Mouse (Mus musculus): ENCODE measurements around the gene E030018B13Rik. TPM values are rescaled to one million over a fixed set of nuclear protein-coding genes. Genes with fewer than 3 reads are reported as not detected.

Gene E030018B13Rik
- polyA plus RNA-seq, 2 experiments = not detected

GRCm38 (mm10) chr7:63876640-63877039 is 40.0 kb upstream of the E030018B13Rik start:
- no peaks in the 10 kb centered on the region for H3K36me3 ChIP-seq (replicated peaks; ENCODE audit: control insufficient read depth, insufficient read depth, low read depth)
- ATAC-seq (ENCODE audit: insufficient read depth) = no peak
- H3K4me3 ChIP-seq (ENCODE audit: insufficient read depth in 1 of 2, low read depth in 2 of 2, low read length in 2 of 2) = no peak overlapping the region
- H3K9me3 ChIP-seq (ENCODE audit: control insufficient read depth, low read length) = no peaks in the 10 kb centered on the region
- peaks cover 0 to 3% of the 10 kb centered on the region in 2 experiments; a peak in 1 of 4 replicates for H3K4me1 ChIP-seq (replicated peaks; ENCODE audit: control insufficient read depth in 2 of 2, insufficient read depth in 2 of 2, low read length in 1 of 2)
- H3K27ac ChIP-seq = no peak overlapping the region
- TF ChIP-seq CTCF (IDR thresholded peaks at IDR 0.05; ENCODE audit: low read depth) (no peak), EP300 (IDR thresholded peaks at IDR 0.05; ENCODE audit: low read depth) (no peak)
- no peak for DNase-seq (ENCODE audit: low read depth in 3 of 3, low spot score in 3 of 3)
- H3K4me2 ChIP-seq (ENCODE audit: low read depth) = no peak overlapping the region
- H3K9ac ChIP-seq (replicated peaks) = no peak overlapping the region
- no peaks in the 10 kb centered on the region for H3K27me3 ChIP-seq (ENCODE audit: control insufficient read depth, insufficient read depth, low read length)
- 29% methylated on average over 2 of the region's 2 CpGs for WGBS (ENCODE audit: insufficient replicate concordance)

GRCm38 (mm10) chr7:63877610-63878009 is 39.0 kb upstream of the E030018B13Rik start:
- no peaks in the 10 kb centered on the region for H3K36me3 ChIP-seq (replicated peaks; ENCODE audit: control insufficient read depth, insufficient read depth, low read depth)

GRCm38 (mm10) chr7:63879583-63879982 is 37.1 kb upstream of the E030018B13Rik start:
- Histone ChIP-seq H3K27ac (no peak overlapping the region), H3K4me2 (ENCODE audit: low read depth) (no peak overlapping the region), H3K4me3 (ENCODE audit: insufficient read depth in 1 of 2, low read depth in 2 of 2, low read length in 2 of 2) (no peak overlapping the region), H3K9ac (replicated peaks) (no peak overlapping the region), H3K36me3 (replicated peaks; ENCODE audit: control insufficient read depth, insufficient read depth, low read depth) (no peaks in the 10 kb centered on the region), H3K4me1 (replicated peaks; ENCODE audit: control insufficient read depth in 2 of 2, insufficient read depth in 2 of 2, low read length in 1 of 2) (peaks cover 0 to 3% of the 10 kb centered on the region in 2 experiments; a peak in 1 of 4 replicates), H3K27me3 (ENCODE audit: control insufficient read depth, insufficient read depth, low read length) (no peaks in the 10 kb centered on the region), H3K9me3 (ENCODE audit: control insufficient read depth, low read length) (no peaks in the 10 kb centered on the region)
- DNase-seq (ENCODE audit: low read depth in 3 of 3, low spot score in 3 of 3) (no peak), ATAC-seq (ENCODE audit: insufficient read depth) (no peak)
- WGBS (ENCODE audit: insufficient replicate concordance) = 74% methylated on average over 6 of the region's 6 CpGs
- TF ChIP-seq CTCF (IDR thresholded peaks at IDR 0.05; ENCODE audit: low read depth) = no peak
- TF ChIP-seq EP300 (IDR thresholded peaks at IDR 0.05; ENCODE audit: low read depth) = no peak

More at GRCm38 (mm10) chr7:63877610-63878009, 39.0 kb upstream of the E030018B13Rik start:
- Histone ChIP-seq H3K4me3 (ENCODE audit: insufficient read depth in 1 of 2, low read depth in 2 of 2, low read length in 2 of 2) (no peak overlapping the region), H3K4me1 (replicated peaks; ENCODE audit: control insufficient read depth in 2 of 2, insufficient read depth in 2 of 2, low read length in 1 of 2) (peaks cover 0 to 3% of the 10 kb centered on the region in 2 experiments; a peak in 1 of 4 replicates), H3K9me3 (ENCODE audit: control insufficient read depth, low read length) (no peaks in the 10 kb centered on the region), H3K9ac (replicated peaks) (no peak overlapping the region), H3K27ac (no peak overlapping the region), H3K4me2 (ENCODE audit: low read depth) (peak overlapping the region; percentile 5; the same call in 1 of the 2 replicates), H3K27me3 (ENCODE audit: control insufficient read depth, insufficient read depth, low read length) (no peaks in the 10 kb centered on the region)
- TF ChIP-seq CTCF (IDR thresholded peaks at IDR 0.05; ENCODE audit: low read depth) = no peak
- TF ChIP-seq EP300 (IDR thresholded peaks at IDR 0.05; ENCODE audit: low read depth) = no peak
- DNase-seq (ENCODE audit: low read depth in 3 of 3, low spot score in 3 of 3) = no peak
- no peak for ATAC-seq (ENCODE audit: insufficient read depth)
- 34% methylated on average over 14 of the region's 14 CpGs for WGBS (ENCODE audit: insufficient replicate concordance)

- Histone ChIP-seq H3K27me3 (ENCODE audit: control insufficient read depth, insufficient read depth, low read length) (no peaks in the 10 kb centered on the region), H3K4me1 (replicated peaks; ENCODE audit: control insufficient read depth in 2 of 2, insufficient read depth in 2 of 2, low read length in 1 of 2) (no peaks in the 10 kb centered on the region), H3K4me3 (ENCODE audit: insufficient read depth in 1 of 2, low read depth in 2 of 2, low read length in 2 of 2) (no peak overlapping the region), H3K9ac (replicated peaks) (no peak overlapping the region), H3K27ac (no peak overlapping the region), H3K9me3 (ENCODE audit: control insufficient read depth, low read length) (no peaks in the 10 kb centered on the region), H3K36me3 (replicated peaks; ENCODE audit: control insufficient read depth, insufficient read depth, low read depth) (no peaks in the 10 kb centered on the region), H3K4me2 (ENCODE audit: low read depth) (no peak overlapping the region)
- TF ChIP-seq EP300 (IDR thresholded peaks at IDR 0.05; ENCODE audit: low read depth) = no peak
- TF ChIP-seq CTCF (IDR thresholded peaks at IDR 0.05; ENCODE audit: low read depth) = no peak
- DNase-seq (ENCODE audit: low read depth in 3 of 3, low spot score in 3 of 3) (no peak), ATAC-seq (ENCODE audit: insufficient read depth) (no peak)
- WGBS (ENCODE audit: insufficient replicate concordance) = 67% methylated on average over 7 of the region's 7 CpGs
These were observed 33.9 kb upstream of the E030018B13Rik start for GRCm38 (mm10) chr7:63882739-63883138.

GRCm38 (mm10) chr7:63885025-63885424 is 31.6 kb upstream of the E030018B13Rik start:
- Histone ChIP-seq H3K4me3 (ENCODE audit: insufficient read depth in 1 of 2, low read depth in 2 of 2, low read length in 2 of 2) (no peak overlapping the region), H3K9ac (replicated peaks) (no peak overlapping the region), H3K27me3 (ENCODE audit: control insufficient read depth, insufficient read depth, low read length) (no peaks in the 10 kb centered on the region), H3K27ac (no peak overlapping the region), H3K9me3 (ENCODE audit: control insufficient read depth, low read length) (no peaks in the 10 kb centered on the region), H3K4me2 (ENCODE audit: low read depth) (no peak overlapping the region), H3K36me3 (replicated peaks; ENCODE audit: control insufficient read depth, insufficient read depth, low read depth) (no peaks in the 10 kb centered on the region; the same call in 1 of the 2 replicates), H3K4me1 (replicated peaks; ENCODE audit: control insufficient read depth in 2 of 2, insufficient read depth in 2 of 2, low read length in 1 of 2) (no peaks in the 10 kb centered on the region)
- 75% methylated on average over 7 of the region's 7 CpGs for WGBS (ENCODE audit: insufficient replicate concordance)
- no peak for DNase-seq (ENCODE audit: low read depth in 3 of 3, low spot score in 3 of 3)
- TF ChIP-seq EP300 (IDR thresholded peaks at IDR 0.05; ENCODE audit: low read depth) = no peak
- no peak for TF ChIP-seq CTCF (IDR thresholded peaks at IDR 0.05; ENCODE audit: low read depth)
- no peak for ATAC-seq (ENCODE audit: insufficient read depth)

Data from liver, embryonic 14.5 days (tissue).